Comparison of ENCODE assay signal across 23 mouse cellular contexts in the genomic region with DNA sequence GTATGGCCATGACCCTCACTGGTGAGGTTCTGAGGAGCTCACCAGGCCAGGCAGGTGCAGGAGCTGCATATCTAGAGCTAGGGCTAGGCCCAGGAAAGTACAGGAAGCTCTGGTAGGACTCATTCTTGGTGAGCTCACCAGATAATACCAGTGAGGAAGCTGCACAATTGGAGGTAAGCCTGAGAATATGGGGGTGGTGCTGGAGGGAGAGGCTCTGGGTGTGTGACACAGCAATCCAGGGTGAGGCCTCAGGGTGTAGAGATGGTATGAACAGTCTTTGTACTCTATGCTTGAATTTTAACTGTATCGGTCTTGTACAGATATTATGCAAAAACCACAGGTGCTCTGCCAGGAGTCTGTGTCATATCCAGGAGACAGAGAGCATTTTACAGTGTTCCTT. TPM values are rescaled to one million over a fixed set of nuclear protein-coding genes. Genes with fewer than 3 reads are reported as not detected.
DNase-seq lines count a peak whose midpoint lies in the region; ATAC-seq and TF ChIP-seq lines count a peak whose summit lies in the region.
"Had no signal": no experiment of that assay in that cellular context is flagged by ENCODE, and none has a peak within 500 bp of the region (broad histone marks: within the 10 kb centered on the region; RNA-seq: fewer than 3 reads in every experiment).

No protein-coding gene starts in this region.

- no peak overlapping the region for H3K4me2 ChIP-seq in forebrain, embryonic 16.5 days (ENCODE audit: low read length)
- H3K4me2 ChIP-seq: embryonic facial prominence, embryonic 13.5 days; embryonic facial prominence, embryonic 15.5 days; forebrain, embryonic 12.5 days had no signal

- H3K36me3 ChIP-seq in MEL (ENCODE audit: control insufficient read depth in 1 of 2, insufficient read depth in 2 of 2, low read length in 2 of 2) = no peaks in the 10 kb centered on the region
- no peaks in the 10 kb centered on the region for H3K36me3 ChIP-seq in forebrain, embryonic 16.5 days (ENCODE audit: control insufficient read depth, insufficient read depth)
- H3K36me3 ChIP-seq: embryonic facial prominence, embryonic 13.5 days; embryonic facial prominence, embryonic 15.5 days; forebrain, embryonic 10.5 days; forebrain, embryonic 12.5 days had no signal

- H3K4me3 ChIP-seq in MEL (ENCODE audit: control insufficient read depth in 1 of 2, insufficient read depth in 1 of 2, low read depth in 2 of 2, low read length in 2 of 2) = no peak overlapping the region
- H3K4me3 ChIP-seq in forebrain, embryonic 16.5 days (replicated peaks; ENCODE audit: low read length) = no peak overlapping the region
- H3K4me3 ChIP-seq: embryonic facial prominence, embryonic 13.5 days; embryonic facial prominence, embryonic 15.5 days; erythroblast, embryonic 14.5 days; forebrain, embryonic 10.5 days; forebrain, embryonic 12.5 days had no signal

- no peaks in the 10 kb centered on the region for H3K4me1 ChIP-seq in MEL (ENCODE audit: control insufficient read depth in 1 of 2, insufficient read depth in 2 of 2, low read length in 2 of 2)
- H3K4me1 ChIP-seq in forebrain, embryonic 16.5 days (replicated peaks; ENCODE audit: control insufficient read depth, insufficient read depth, low read length) = no peaks in the 10 kb centered on the region
- H3K4me1 ChIP-seq: embryonic facial prominence, embryonic 13.5 days; embryonic facial prominence, embryonic 15.5 days; forebrain, embryonic 10.5 days; forebrain, embryonic 12.5 days had no signal

- H3K27me3 ChIP-seq in MEL (ENCODE audit: control insufficient read depth in 1 of 2, insufficient read depth in 2 of 2, low read length in 2 of 2) = peaks cover 0 to 1% of the 10 kb centered on the region in 2 experiments; a peak in 1 of 4 replicates
- no peaks in the 10 kb centered on the region for H3K27me3 ChIP-seq in forebrain, embryonic 16.5 days (replicated peaks; ENCODE audit: control insufficient read depth, insufficient read depth, low read length)
- H3K27me3 ChIP-seq: embryonic facial prominence, embryonic 13.5 days; embryonic facial prominence, embryonic 15.5 days had no signal

- no peak overlapping the region for H3K27ac ChIP-seq in MEL (ENCODE audit: control insufficient read depth, low read depth, low read length)
- no peak overlapping the region for H3K27ac ChIP-seq in forebrain, embryonic 16.5 days (ENCODE audit: low read length)
- H3K27ac ChIP-seq: embryonic facial prominence, embryonic 13.5 days; embryonic facial prominence, embryonic 15.5 days; forebrain, embryonic 10.5 days; forebrain, embryonic 12.5 days had no signal

- no peak for TF ChIP-seq POLR2A in MEL (IDR thresholded peaks at IDR 0.05; ENCODE audit: control insufficient read depth in 1 of 2, insufficient read depth in 1 of 2, low read depth in 1 of 2, low read length in 2 of 2, poor library complexity in 1 of 2)

- no peaks in the 10 kb centered on the region for H3K79me2 ChIP-seq in MEL (ENCODE audit: control insufficient read depth, insufficient read depth, low read length, poor library complexity)

- no peak for TF ChIP-seq CTCF in MEL (IDR thresholded peaks at IDR 0.05 in 2 of 3, conservative IDR thresholded peaks at IDR 0.05 in 1 of 3; ENCODE audit: control insufficient read depth in 1 of 3, insufficient read depth in 1 of 3, low read depth in 2 of 3, low read length in 3 of 3, poor library complexity in 1 of 3, severe bottlenecking in 1 of 3)

- no peak overlapping the region for H3K9ac ChIP-seq in MEL (ENCODE audit: control insufficient read depth, low read depth, low read length, poor library complexity, severe bottlenecking)
- H3K9ac ChIP-seq in forebrain, embryonic 16.5 days (replicated peaks; ENCODE audit: low read depth, low read length) = no peak overlapping the region
- H3K9ac ChIP-seq: embryonic facial prominence, embryonic 13.5 days; embryonic facial prominence, embryonic 15.5 days; forebrain, embryonic 12.5 days; forebrain, postnatal 0 days had no signal

- TF ChIP-seq RAD21 in MEL (IDR thresholded peaks at IDR 0.05; ENCODE audit: low read depth, low read length) = no peak

- 95% methylated on average over 1 of the region's 1 CpGs for WGBS in forebrain, embryonic 16.5 days

- peak; percentile 58 for ATAC-seq in common myeloid progenitor, adult 5-6 weeks (replicated peaks; ENCODE audit: low read depth, poor library complexity, severe bottlenecking)
- ATAC-seq in megakaryocyte-erythroid progenitor cell, adult 5-6 weeks (replicated peaks; ENCODE audit: low FRiP score, low TSS enrichment, poor library complexity, severe bottlenecking) = 0 out of 2 replicates have a peak, but pooled peaks have one; percentile 41
- no peak for ATAC-seq in forebrain, embryonic 16.5 days
- ATAC-seq: forebrain, embryonic 14.5 days; forebrain, postnatal 0 days had no signal

- no peaks in the 10 kb centered on the region for H3K9me3 ChIP-seq in MEL (replicated peaks; ENCODE audit: insufficient read depth, low read length)
- no peaks in the 10 kb centered on the region for H3K9me3 ChIP-seq in forebrain, embryonic 16.5 days (ENCODE audit: control insufficient read depth, low read length)
- H3K9me3 ChIP-seq: embryonic facial prominence, embryonic 13.5 days; embryonic facial prominence, embryonic 15.5 days; forebrain, embryonic 10.5 days; forebrain, embryonic 12.5 days had no signal

- DNase-seq in MEL (ENCODE audit: low read depth, low spot score) = peak; percentile 16
- DNase-seq in heart, adult 11 months = no peak
- DNase-seq in gastrocnemius, postnatal 36 days = no peak
- DNase-seq: adrenal gland, adult 2 months; adrenal gland, postnatal 10 days; adrenal gland, postnatal 25 days; cerebellum, adult 11-12 months; cerebellum, adult 2 months; cerebellum, adult 9-10 months; cerebellum, postnatal 10 days; cerebellum, postnatal 25 days; embryo, embryonic 11 days; forebrain, postnatal 0 days had no signal

- intact Hi-C loops in gastrocnemius, postnatal 36 days (cut with DNase I) = no loop called here

- TF ChIP-seq EP300 in MEL (IDR thresholded peaks at IDR 0.05; ENCODE audit: low read depth in 1 of 2, low read length in 2 of 2) = no peak

TF ChIP-seq in MEL, 35 proteins besides CTCF, POLR2A, EP300 and RAD21:
- no peak for TF ChIP-seq ETS1 (IDR thresholded peaks at IDR 0.05; ENCODE audit: low read depth, low read length)
- TF ChIP-seq ELF1 (IDR thresholded peaks at IDR 0.05; ENCODE audit: low read depth, low read length) = no peak
- TF ChIP-seq MAFK (IDR thresholded peaks at IDR 0.05; ENCODE audit: borderline replicate concordance, low read depth, low read length) = no peak
- TF ChIP-seq MEF2A (IDR thresholded peaks at IDR 0.05; ENCODE audit: extremely low read depth, insufficient replicate concordance, low read depth, low read length, poor library complexity, severe bottlenecking) = no peak
- no peak for TF ChIP-seq SIN3A (IDR thresholded peaks at IDR 0.05; ENCODE audit: low read length)
- no peak for TF ChIP-seq POLR2AphosphoS2 (IDR thresholded peaks at IDR 0.05; ENCODE audit: low read length)
- no peak for TF ChIP-seq GABPA (IDR thresholded peaks at IDR 0.05; ENCODE audit: low read depth, low read length)
- no peak for TF ChIP-seq TBP (IDR thresholded peaks at IDR 0.05; ENCODE audit: low read depth, low read length)
- TF ChIP-seq ZMIZ1 (IDR thresholded peaks at IDR 0.05; ENCODE audit: low read depth, low read length) = no peak
- no peak for TF ChIP-seq NRF1 (IDR thresholded peaks at IDR 0.05; ENCODE audit: insufficient read depth, low read depth, low read length, poor library complexity, severe bottlenecking)
- no peak for TF ChIP-seq KAT2A (conservative IDR thresholded peaks at IDR 0.05; ENCODE audit: low read depth, low read length)
- no peak for TF ChIP-seq E2F4 (IDR thresholded peaks at IDR 0.05; ENCODE audit: borderline replicate concordance, low read depth, low read length)
- TF ChIP-seq MAX (IDR thresholded peaks at IDR 0.05; ENCODE audit: low read length) = no peak
- TF ChIP-seq GATA1 (IDR thresholded peaks at IDR 0.05; ENCODE audit: low read depth, low read length) = no peak
- no peak for TF ChIP-seq MYC (IDR thresholded peaks at IDR 0.05; ENCODE audit: low read depth, low read length)
- TF ChIP-seq RCOR1 (IDR thresholded peaks at IDR 0.05; ENCODE audit: low read depth, low read length) = no peak
- no peak for TF ChIP-seq MAZ (IDR thresholded peaks at IDR 0.05; ENCODE audit: low read depth, low read length)
- no peak for TF ChIP-seq USF2 (IDR thresholded peaks at IDR 0.05; ENCODE audit: borderline replicate concordance in 1 of 2, insufficient read depth in 1 of 2, low read depth in 1 of 2, low read length in 2 of 2)

RNA-seq across cellular contexts. Expression of a gene that starts 40.8 kb away (rescaled TPM):
- not detected in 2 replicates for total RNA-seq in MEL (2012; rRNA removed)
- under 1 TPM in 1 of 2 experiments, not detected in 1; 0.31 TPM for polyA plus RNA-seq in MEL (2012; ENCODE audit: insufficient read depth in 1 of 2, insufficient read length in 2 of 2, low read depth in 1 of 2, low replicate concordance in 2 of 2, missing spikeins in 1 of 2)
- total RNA-seq in common myeloid progenitor, adult 5-6 weeks (2017) = 2.0 and 2.3 TPM in 2 replicates
- total RNA-seq in megakaryocyte-erythroid progenitor cell, adult 5-6 weeks (2014; fragmentation: Nextera tagmentation) = 0.52 and 1.5 TPM in 2 replicates
- total RNA-seq in megakaryocyte-erythroid progenitor cell, adult 5-6 weeks (2017) = 0.80 and 6.5 TPM in 2 replicates
- polyA plus RNA-seq in forebrain, embryonic 16.5 days (2015; fragmentation: Nextera tagmentation; extraction: Ambion mirVana) = 107 and 144 TPM in 2 replicates
- 1 to 10 TPM in 1 of 2 experiments, under 1 TPM in 1; 0.72 to 1.9 TPM for total RNA-seq in gastrocnemius, postnatal 36 days (2021)
- polyA plus RNA-seq: C2C12 had no signal
